Mouse (Mus musculus) CH12.LX (cell line): ENCODE measurements at regions not wholly inside any gene's neighbourhood (a gene's known extent, or its start where the extent isn't known, plus 50 kb on each side); places are given as distances from the start of the nearest gene placed in this dataset.

Experiments used
- CTCF ChIP-seq, 2 experiments: IDR thresholded peaks in 1 of 2; conservative IDR thresholded peaks in 1 of 2; 2 replicates each; pipeline ENCODE4 v1.5.1; 2011 to 2012; ENCODE audit warnings: low read depth in 2 of 2, low read length in 2 of 2, improper control_type of control experiment in 1 of 2, inconsistent platforms in 1 of 2, mild to moderate bottlenecking in 1 of 2, moderate library complexity in 1 of 2
- E2F4 ChIP-seq: IDR thresholded peaks from 2 replicates; pipeline ENCODE4 v1.6.1; 2011; ENCODE audit warnings: low read depth, low read length, improper control_type of control experiment; ENCODE audit not compliant: insufficient replicate concordance
- MAFK ChIP-seq: IDR thresholded peaks from 2 replicates; pipeline ENCODE4 v1.6.1; 2011; ENCODE audit warnings: low read length, improper control_type of control experiment; ENCODE audit not compliant: insufficient replicate concordance
- POLR2A ChIP-seq: IDR thresholded peaks from 2 replicates; pipeline ENCODE4 v1.6.1; 2011; ENCODE audit warnings: low read depth, mild to moderate bottlenecking, improper control_type of control experiment, low read length
- POLR2AphosphoS2 ChIP-seq: IDR thresholded peaks from 2 replicates; pipeline ENCODE4 v1.6.1; 2011; ENCODE audit warnings: low read depth, low read length, improper control_type of control experiment
- ZNF384 ChIP-seq: IDR thresholded peaks from 2 replicates; pipeline ENCODE4 v1.6.1; 2012; ENCODE audit warnings: low read depth, low read length, improper control_type of control experiment, inconsistent platforms

DNA sequence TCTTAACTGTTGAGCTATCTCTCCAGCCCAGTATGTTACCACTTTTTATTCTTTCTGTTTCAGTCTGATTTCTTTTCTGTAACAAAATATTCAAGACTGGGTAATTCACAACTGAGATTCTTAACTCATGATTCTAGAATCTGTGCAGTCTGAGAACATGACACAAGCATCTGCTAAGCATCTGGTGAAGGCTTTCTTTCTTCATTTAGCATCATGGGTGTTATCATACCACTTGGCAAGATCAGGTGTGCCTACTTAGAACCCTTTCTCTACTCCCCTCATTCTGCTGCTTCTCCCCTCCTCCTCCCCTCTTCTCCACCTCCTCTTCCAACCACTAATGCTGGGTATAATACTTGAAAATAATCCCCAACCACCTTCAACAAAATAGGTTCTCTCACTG, 62.1 kb upstream of the Pfn2 start:
- TF ChIP-seq POLR2A = no peak
- TF ChIP-seq E2F4 = no peak
- no peak for TF ChIP-seq POLR2AphosphoS2
- no peak for TF ChIP-seq ZNF384
- TF ChIP-seq CTCF (conservative IDR thresholded peaks at IDR 0.05 in 1 of 2, IDR thresholded peaks at IDR 0.05 in 1 of 2; ENCODE audit: low read depth in 2 of 2, low read length in 2 of 2) = no peak
- TF ChIP-seq MAFK = no peak
